Mouse (Mus musculus): ENCODE results near the gene Exd1. TPM values are rescaled to one million over a fixed set of nuclear protein-coding genes. Genes with fewer than 3 reads are reported as not detected.
"Not testable (repeated sequence)": the region's sequence is repeated elsewhere in the genome, so short reads cannot be mapped to it uniquely, and the experiment has no call there.

The Exd1 gene
- polyA plus RNA-seq, 1 experiment, result 3.1 TPM

DNA sequence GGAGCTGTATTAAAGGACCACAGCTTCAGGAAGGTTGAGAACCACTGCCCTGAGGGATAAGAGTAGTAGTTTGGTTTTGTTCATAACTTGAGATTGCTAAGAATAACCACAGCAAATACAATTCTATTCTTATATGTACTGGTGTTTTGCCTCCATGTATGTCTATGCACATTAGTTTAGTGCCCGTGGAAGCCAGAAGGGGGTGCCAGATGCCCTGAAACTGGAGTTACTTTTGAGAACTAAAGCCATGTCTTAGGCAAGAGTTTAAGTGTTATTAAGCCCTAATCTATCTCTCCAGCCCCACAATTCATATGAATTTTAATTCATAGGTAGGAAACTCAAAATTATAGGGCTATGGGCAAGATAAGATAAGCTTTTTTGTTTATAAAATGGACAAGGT, 5.3 kb downstream of the Exd1 start:
- peak; percentile 28 for DNase-seq (ENCODE audit: low spot score)

DNA sequence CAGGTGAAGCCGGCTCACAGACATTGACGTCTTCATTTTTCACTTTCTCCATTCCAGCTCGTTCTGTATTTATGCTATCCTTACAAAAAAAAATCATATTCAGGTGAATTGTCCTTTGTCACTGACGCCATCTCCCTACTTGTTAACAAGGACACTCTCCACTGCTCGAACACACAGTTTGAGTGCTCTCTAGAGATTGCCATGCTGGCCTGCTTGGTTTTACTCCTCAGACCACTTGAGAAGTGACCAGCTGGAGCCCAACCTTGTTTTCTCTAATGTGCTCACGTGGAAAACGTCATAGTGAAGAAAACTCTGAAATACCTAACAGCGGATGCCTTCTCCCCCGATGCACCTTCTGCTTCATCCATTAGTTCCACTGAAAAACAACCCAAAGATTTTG, 8.6 kb downstream of the Exd1 start:
- no peak for DNase-seq (ENCODE audit: low spot score)

DNA sequence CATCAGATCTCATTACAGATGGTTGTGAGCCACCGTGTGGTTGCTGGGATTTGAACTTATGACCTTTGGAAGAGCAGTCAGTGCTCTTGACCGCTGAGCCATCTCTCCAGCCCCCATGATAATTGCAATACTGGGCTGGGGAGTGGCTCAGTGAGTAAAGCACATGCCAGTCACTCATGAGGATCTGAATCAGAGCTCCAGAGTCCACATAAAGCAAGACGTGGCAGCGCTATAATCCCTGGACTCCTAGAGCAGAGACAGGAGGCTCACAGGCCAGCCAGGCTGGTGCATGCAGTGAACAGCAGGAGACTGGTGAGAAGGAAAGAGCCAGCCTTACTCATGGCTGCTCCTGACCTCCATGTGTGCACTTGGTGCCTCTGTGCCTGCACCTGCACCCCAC, 22.0 kb downstream of the Exd1 start:
- no peak for DNase-seq (ENCODE audit: low spot score)

GRCm38 (mm10) chr2:119523836-119524235, 23.6 kb downstream of the Exd1 start:
- no peak for DNase-seq (ENCODE audit: low spot score)

- no peak for DNase-seq (ENCODE audit: low spot score)
Measured at GRCm38 (mm10) chr2:119520550-119520949, 26.9 kb downstream of the Exd1 start.

DNA sequence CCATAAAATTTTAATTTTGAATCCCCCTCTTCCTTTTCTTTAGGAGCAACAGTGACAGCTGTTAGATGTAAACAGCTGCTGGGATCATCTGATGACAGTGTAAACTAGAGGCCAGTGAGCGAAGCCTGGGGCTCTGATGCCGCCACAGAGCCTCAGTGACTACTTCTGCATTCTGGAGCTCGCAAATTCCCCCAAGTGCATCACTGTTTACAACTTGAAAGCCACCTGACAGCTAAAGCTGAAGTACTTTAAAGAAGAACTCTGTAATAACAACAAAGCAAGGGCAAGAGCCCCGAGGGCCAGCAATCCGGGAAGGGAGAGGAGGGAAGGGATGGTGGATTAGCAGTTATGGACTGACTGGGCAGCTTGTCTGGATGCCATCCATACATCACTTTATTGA, 30.6 kb downstream of the Exd1 start:
- DNase-seq (ENCODE audit: low spot score), result no peak

GRCm38 (mm10) chr2:119514026-119514522, 33.4 kb downstream of the Exd1 start:
- DNase-seq (ENCODE audit: low spot score), result no peak

DNA sequence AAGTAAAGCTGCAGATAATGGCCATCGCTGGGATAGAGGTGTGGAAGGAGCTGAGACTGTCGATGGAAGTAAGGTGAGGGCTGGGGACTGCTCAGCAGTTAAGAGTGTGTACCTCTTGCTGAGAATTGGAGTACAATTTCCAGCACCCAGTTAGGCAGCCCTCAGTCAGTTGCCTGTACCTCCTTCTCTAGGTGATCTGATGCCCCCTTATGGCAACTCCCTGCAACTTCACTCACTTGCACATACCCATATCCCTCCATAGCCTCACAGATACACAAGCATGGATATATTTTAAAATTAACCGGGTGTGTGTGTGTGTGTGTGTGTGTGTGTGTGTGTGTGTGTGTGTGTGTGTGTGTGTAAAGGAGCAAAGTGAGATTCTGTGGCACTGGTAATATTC, 35.1 kb downstream of the Exd1 start:
- DNase-seq (ENCODE audit: low spot score), result no peak

DNA sequence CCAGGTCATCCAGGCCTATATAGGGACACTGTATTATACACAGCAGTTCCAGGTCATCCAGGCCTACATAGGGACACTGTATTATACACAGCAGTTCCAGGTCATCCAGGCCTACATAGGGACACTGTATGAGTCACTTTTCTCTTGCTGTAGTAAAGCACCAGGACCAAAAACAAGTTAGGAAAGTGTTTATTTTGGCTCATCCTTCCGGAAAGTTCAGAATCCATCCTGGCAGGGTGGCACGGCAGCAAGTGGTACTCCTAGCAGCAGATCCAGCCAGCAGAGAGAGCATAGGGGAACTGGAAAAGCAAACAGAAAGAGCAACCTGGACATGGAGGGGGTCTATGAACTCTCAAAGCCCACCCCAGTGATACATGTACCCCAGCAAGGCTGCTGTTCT, 36.6 kb downstream of the Exd1 start:
- no peak for DNase-seq (ENCODE audit: low spot score)

DNA sequence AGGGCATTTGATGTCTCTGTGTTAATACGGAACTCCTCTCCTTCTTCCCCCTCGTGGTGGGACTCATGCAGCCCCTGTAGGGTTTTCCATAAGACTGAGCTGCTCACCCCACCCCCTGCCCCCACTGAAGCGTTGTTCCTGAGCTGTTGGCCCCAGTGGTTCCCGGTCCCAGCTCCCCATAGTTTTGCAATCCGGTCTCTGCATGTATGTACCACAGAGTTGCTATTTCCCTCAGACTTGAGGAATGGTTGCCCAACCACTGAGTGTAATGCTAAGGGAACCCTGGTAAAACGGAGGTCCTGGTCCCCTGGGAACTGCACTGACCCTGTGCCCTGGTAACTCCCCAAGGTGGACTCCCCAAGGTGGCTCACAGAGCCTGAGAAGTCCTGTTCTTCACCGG, 38.9 kb downstream of the Exd1 start:
- DNase-seq (ENCODE audit: low spot score), result not testable (repeated sequence)

DNA sequence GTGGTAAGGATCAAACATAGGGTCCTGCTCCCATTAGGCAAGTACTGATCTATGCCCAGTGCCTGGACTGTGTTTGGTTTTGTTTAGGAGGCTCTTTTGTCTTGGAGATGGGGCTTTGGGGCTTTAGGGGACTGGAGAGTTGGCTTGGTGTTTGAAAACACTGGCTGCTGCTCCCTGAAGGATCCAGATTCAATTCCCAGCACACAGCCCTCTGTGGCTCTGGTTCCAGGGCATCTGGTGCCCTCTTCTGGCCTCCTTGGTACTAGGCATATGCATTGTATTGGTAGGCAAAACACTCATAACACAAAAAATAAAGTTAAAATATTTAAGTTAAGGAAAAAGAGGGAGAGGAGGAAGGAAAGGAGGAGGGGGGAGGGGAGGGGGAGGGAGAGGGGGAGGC, 40.3 kb downstream of the Exd1 start:
- no peak for DNase-seq (ENCODE audit: low spot score)

GRCm38 (mm10) chr2:119500965-119501652, 46.3 kb downstream of the Exd1 start:
- DNase-seq (ENCODE audit: low spot score), result no peak

- no peak for DNase-seq (ENCODE audit: low spot score)
Measured at GRCm38 (mm10) chr2:119498859-119499258, 48.6 kb downstream of the Exd1 start.

DNA sequence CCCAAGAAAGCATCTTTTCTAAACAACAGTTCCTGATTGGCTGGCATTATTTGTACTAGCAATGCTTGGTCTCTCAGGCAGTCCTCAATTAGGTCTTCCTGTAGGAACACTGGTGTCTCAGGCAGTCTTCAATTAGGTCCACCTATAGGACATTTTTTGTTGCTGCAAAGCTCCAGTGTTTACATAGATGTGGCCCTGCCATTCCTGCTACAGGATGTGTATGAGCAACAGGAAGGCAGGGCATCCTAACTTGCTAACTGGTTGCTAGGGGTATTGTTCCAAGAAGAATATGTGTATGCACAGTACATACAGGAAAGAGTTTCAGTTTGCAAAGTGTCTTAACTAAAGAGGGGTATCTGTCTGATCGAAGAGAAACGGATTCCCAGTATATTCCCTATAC, 51.3 kb downstream of the Exd1 start:
- no peak for DNase-seq (ENCODE audit: low spot score)

- no peak for DNase-seq (ENCODE audit: low spot score)
Measured at GRCm38 (mm10) chr2:119491953-119492352, 55.5 kb downstream of the Exd1 start.

DNA sequence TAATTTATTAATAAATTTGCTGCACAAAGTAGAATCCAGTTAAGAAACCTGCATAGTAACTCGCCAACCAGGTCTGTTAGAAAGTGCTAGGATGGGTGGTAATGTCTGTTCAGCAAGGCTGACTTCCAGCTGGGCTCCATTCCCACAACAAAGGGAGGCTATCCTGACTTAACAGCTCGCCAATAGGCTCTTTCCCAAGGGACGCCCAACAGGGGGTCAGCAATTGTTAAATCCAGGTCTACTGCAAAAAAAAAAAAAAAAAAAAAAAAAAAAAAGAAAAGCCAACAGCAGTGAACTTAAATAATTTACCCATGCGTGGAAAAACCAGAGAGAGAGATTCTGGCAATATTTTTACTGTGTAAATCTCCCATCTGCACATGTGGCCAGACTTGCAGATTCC, 60.9 kb downstream of the Exd1 start:
- no peak for DNase-seq (ENCODE audit: low spot score)

DNA sequence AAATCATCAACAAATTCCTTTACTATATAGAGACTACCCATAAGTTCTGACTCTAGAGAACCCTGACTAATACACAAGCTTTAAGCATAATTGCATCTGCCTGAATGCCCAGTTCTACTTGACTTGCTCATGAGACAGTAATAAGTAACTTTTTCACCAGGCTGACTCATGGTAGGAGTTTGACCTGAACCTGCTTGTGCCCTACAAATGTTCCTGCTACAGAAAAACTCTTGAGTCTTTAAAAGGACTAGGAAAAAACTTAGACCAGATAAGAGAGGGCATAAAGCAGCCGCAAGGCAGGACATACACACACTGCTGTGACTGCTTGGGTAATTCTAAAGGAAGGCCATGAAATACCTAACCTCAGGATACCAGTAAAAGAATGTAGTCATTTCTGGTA, 65.1 kb downstream of the Exd1 start:
- no peak for DNase-seq (ENCODE audit: low spot score)

DNA sequence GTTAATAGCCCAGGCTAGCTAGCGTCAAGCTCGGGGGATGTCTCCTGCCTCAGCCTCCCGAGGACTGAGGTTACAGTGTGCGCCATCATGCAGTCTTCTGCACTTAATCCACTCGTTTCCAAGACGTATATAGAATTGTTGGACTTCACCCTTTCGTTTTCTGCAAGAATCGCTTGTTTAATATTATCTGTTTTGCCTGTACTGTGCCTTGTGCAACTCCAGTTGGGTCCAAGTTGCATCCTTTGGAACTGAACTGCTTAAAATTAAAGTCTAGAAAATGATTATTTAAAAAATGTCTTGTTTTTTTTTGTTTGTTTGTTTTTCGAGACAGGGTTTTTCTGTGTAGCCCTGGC, 69.1 kb downstream of the Exd1 start:
- DNase-seq (ENCODE audit: low spot score), result no peak

DNA sequence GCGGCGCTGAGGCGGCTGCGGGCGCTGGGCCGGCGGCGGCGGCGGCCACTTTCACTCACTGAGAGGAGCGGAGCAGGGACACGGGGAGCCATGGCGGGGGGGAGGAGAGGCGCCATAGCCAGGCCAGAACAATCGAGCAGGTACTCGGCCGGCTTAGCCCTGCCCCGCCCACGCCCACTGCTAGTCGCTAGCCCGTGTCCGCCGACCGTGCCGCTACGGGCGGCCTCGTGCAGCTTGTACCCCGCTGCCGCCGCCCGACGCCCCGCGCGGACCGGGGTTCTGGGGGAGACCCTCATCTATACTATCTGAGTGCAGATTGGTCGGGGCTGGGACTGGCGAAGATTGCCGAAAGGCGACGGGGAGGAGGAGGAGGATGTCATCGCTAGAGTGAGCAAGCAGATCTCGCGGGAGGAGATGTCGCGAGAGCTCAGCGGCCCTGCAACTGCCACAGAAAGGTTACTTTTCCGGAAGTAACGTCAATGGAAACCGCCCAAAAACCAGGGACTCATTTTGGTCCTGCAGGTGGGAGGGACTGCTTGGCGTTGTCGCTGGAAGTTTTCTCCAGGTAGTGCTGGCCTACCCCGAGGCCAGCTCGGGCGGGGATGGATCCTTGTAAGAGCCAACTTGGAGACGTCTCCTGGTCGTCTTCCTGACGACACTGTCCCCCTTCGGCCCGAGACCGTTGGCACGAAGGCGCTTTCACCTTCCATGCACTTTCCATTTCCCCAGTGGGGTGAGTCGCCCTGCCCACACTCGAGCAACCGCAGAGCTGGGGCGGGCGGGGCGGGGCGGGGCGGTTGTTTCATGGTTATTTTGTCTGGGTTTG, 69.6 kb downstream of the Exd1 start, which contains the start of gene Ino80:
TSS of gene Ino80 (minus strand) at position 117 of the 826 bp plus-strand sequence.
- DNase-seq (ENCODE audit: low spot score), result peak; percentile 99

DNA sequence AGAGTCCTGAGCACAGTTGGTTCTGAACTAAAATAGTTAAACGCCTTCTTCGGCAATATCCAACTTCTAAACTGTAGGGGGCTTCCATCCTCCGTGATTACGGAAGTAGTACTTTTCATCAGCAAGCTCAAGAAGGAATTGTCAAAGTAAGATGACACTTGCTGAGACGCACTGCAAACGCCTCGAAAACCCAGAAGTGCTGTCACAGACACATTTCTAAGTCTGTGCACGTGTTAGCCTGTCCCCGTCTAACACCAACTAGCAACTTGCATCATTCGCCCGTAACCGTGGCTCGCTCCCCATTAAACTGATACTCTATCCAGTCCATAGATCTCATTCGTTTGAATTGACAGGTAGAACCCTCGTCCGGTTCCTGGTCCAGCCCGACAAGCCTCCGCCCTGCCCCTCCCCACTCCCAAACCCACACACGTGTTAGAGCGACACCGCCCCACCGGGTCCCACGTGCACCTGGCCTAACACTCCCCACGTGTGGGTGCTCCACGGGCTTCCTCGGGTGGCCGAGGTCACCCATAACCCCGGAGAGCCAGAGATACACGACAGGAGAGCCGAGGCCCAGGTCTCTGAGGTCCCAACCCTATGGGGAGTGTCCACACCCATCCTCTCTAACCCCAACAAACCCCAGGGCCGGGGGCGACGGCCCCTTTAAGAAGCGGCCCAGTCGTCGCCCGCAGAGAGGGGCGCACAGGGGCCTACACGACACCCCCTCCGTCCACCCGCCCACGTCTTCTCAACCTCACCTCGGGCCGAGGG, 70.6 kb downstream of the Exd1 start:
- DNase-seq (ENCODE audit: low spot score), result peak; percentile 74

DNA sequence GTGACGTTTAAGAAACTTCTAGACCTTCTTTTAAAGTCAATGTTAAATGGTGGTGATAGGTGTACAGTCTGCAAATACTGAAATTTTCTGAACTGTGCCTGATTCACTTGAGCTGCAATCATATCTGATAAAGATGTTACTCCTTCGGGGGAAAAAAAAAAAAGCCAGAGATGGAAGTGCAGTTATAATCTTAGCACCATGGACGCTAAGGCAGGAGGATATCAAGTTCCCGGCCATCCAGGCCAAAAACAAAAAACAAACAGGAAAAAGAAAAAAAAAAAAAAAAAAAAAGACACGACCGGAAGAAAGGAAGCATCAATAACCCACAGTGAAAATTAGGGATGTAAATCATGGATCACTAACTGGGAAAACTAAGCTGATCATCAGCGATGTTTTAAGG, 71.3 kb downstream of the Exd1 start:
- no peak for DNase-seq (ENCODE audit: low spot score)

Data from urinary bladder, adult 2 months (tissue).